Mouse (Mus musculus) intestine, embryonic 14.5 days (tissue): Measurements from ENCODE around the gene Card10. TPM values are rescaled to one million over a fixed set of nuclear protein-coding genes. Genes with fewer than 3 reads are reported as not detected.

Experiments
- ATAC-seq: fragments of 200-750 bp; cut with Nextera tagmentation; replicated peaks from 2 replicates; pipeline ENCODE4 v1.8.0; 2017; ENCODE audit warnings: low read depth, moderate number of reproducible peaks, moderate TSS enrichment, moderate library complexity; ENCODE audit not compliant: low FRiP score, low TSS enrichment
- DNase-seq: peaks from one replicate; pipeline ENCODE4 v3.0.0-alpha.2; 2018; ENCODE audit warnings: low spot score
- H3K27ac ChIP-seq: fragments of 300-500 bp; sonication (generic); 2 replicates; pipeline ENCODE4 v1.5.1; 2014; ENCODE audit warnings: low read depth, mild to moderate bottlenecking, control low read depth
- H3K27me3 ChIP-seq: fragments of 300-500 bp; sonication (generic); replicated peaks from 2 replicates; pipeline ENCODE4 v1.6.1; 2014; ENCODE audit warnings: low read length, control low read depth; ENCODE audit not compliant: control insufficient read depth, insufficient read depth
- H3K36me3 ChIP-seq: fragments of 300-500 bp; sonication (generic); 2 replicates; pipeline ENCODE4 v1.6.1; 2014; ENCODE audit warnings: low read length, control low read depth; ENCODE audit not compliant: control insufficient read depth, insufficient read depth
- H3K4me1 ChIP-seq: fragments of 300-500 bp; sonication (generic); replicated peaks from 2 replicates; pipeline ENCODE4 v1.6.1; 2014; ENCODE audit warnings: low read length, control low read depth, mixed read lengths; ENCODE audit not compliant: control insufficient read depth, insufficient read depth
- H3K4me2 ChIP-seq: fragments of 300-500 bp; sonication (generic); 2 replicates; pipeline ENCODE4 v1.6.1; 2014; ENCODE audit warnings: low read length
- H3K4me3 ChIP-seq: fragments of 300-500 bp; sonication (generic); 2 replicates; pipeline ENCODE4 v1.5.1; 2014; ENCODE audit warnings: low read depth, low read length, control low read depth, mixed read lengths
- H3K9ac ChIP-seq: fragments of 300-500 bp; sonication (generic); 2 replicates; pipeline ENCODE4 v1.6.1; 2014; ENCODE audit warnings: mild to moderate bottlenecking, low read length
- H3K9me3 ChIP-seq: fragments of 300-500 bp; sonication (generic); 2 replicates; pipeline ENCODE4 v1.6.1; 2016; ENCODE audit warnings: low read length, control low read depth; ENCODE audit not compliant: control insufficient read depth
- WGBS: fragments of 180-500 bp; shearing (Covaris S2); extraction: QIAGEN DNeasy Blood & Tissue Kit; methylation state at CpG from one replicate; pipeline ENCODE4 v1.1.7; 2014; 5-methylcytosine and 5-hydroxymethylcytosine counted together
- polyA plus RNA-seq: library from polyadenylated mRNA; unstranded; fragments of >200 nt; fragmentation: Nextera tagmentation; extraction: Ambion mirVana; gene quantifications from 2 replicates; pipeline ENCODE4 v1.2.1, GENCODE M21; 2014

The Card10 gene
- polyA plus RNA-seq, 1 experiment from 2014 or later, result 8.6 TPM

- H3K27ac ChIP-seq, result peak overlapping the region; percentile 95
- H3K4me1 ChIP-seq, result peaks cover 29% of the 10 kb centered on the region
- H3K4me2 ChIP-seq, result peak overlapping the region; percentile 73
- no peaks in the 10 kb centered on the region for H3K9me3 ChIP-seq
- H3K9ac ChIP-seq, result no peak overlapping the region; the same call in 1 of the 2 replicates
- no peak for ATAC-seq
- H3K36me3 ChIP-seq, result peaks cover 21% of the 10 kb centered on the region
- WGBS, result 69% methylated on average over 8 of the region's 8 CpGs
- no peak overlapping the region for H3K4me3 ChIP-seq
- no peaks in the 10 kb centered on the region for H3K27me3 ChIP-seq
- no peak for DNase-seq
Measured at GRCm38 (mm10) chr15:78845867-78846266, 43.0 kb upstream of the Card10 start.

GRCm38 (mm10) chr15:78845321-78845720 is 42.5 kb upstream of the Card10 start:
- DNase-seq (peak; percentile 67), ATAC-seq (no peak)
- peak overlapping the region; percentile 73 for H3K4me2 ChIP-seq
- H3K9ac ChIP-seq, result peak overlapping the region; percentile 91
- 64% methylated on average over 11 of the region's 11 CpGs for WGBS
- peaks cover 21% of the 10 kb centered on the region for H3K36me3 ChIP-seq
- no peaks in the 10 kb centered on the region for H3K9me3 ChIP-seq
- H3K27me3 ChIP-seq, result no peaks in the 10 kb centered on the region
- H3K27ac ChIP-seq, result peak overlapping the region; percentile 95
- H3K4me1 ChIP-seq, result peaks cover 31% of the 10 kb centered on the region
- H3K4me3 ChIP-seq, result peak overlapping the region; percentile 57; the same call in 1 of the 2 replicates

- no peaks in the 10 kb centered on the region for H3K9me3 ChIP-seq
- ATAC-seq, result peak; percentile 53
- H3K4me3 ChIP-seq, result peak overlapping the region; percentile 57
- peaks cover 19% of the 10 kb centered on the region for H3K36me3 ChIP-seq
- peak; percentile 80 for DNase-seq
- no peaks in the 10 kb centered on the region for H3K27me3 ChIP-seq
- peak overlapping the region; percentile 73 for H3K4me2 ChIP-seq
- H3K27ac ChIP-seq, result peak overlapping the region; percentile 95
- peak overlapping the region; percentile 91 for H3K9ac ChIP-seq
- H3K4me1 ChIP-seq, result peaks cover 36% of the 10 kb centered on the region
- 23% methylated on average over 9 of the region's 9 CpGs for WGBS
Measured at GRCm38 (mm10) chr15:78844791-78845190, 41.9 kb upstream of the Card10 start.

- no peak for ATAC-seq
- peak overlapping the region; percentile 95 for H3K27ac ChIP-seq
- H3K4me2 ChIP-seq, result peak overlapping the region; percentile 73
- H3K36me3 ChIP-seq, result peaks cover 10% of the 10 kb centered on the region; the same call in 1 of the 2 replicates
- H3K4me1 ChIP-seq, result peaks cover 45% of the 10 kb centered on the region
- peak overlapping the region; percentile 91 for H3K9ac ChIP-seq
- no peaks in the 10 kb centered on the region for H3K27me3 ChIP-seq
- H3K9me3 ChIP-seq, result no peaks in the 10 kb centered on the region
- peak overlapping the region; percentile 57 for H3K4me3 ChIP-seq
- DNase-seq, result peak; percentile 70
- WGBS, result 27% methylated on average over 21 of the region's 21 CpGs
Measured at GRCm38 (mm10) chr15:78843581-78844469, 41.0 kb upstream of the Card10 start.

- peaks cover 45% of the 10 kb centered on the region for H3K4me1 ChIP-seq
- DNase-seq, result peak; percentile 79
- peak within 1 kb of the TSS; percentile 91 for H3K9ac ChIP-seq
- under 1% methylated on average over 85 of the region's 86 CpGs for WGBS
- peak; percentile 70 for ATAC-seq
- peak within 1 kb of the TSS; percentile 73 for H3K4me2 ChIP-seq
- H3K27ac ChIP-seq, result peak within 1 kb of the TSS; percentile 95
- H3K36me3 ChIP-seq, result peaks cover 4% of the 10 kb centered on the region; the same call in 1 of the 2 replicates
- H3K9me3 ChIP-seq, result no peaks in the 10 kb centered on the region
- H3K4me3 ChIP-seq, result peak within 1 kb of the TSS; percentile 57
- no peaks in the 10 kb centered on the region for H3K27me3 ChIP-seq
Measured at GRCm38 (mm10) chr15:78842371-78843163, 39.7 kb upstream of the Card10 start, which contains the start of gene Cdc42ep1. Gene Cdc42ep1 (plus strand): TSS chr15:78842624.

- DNase-seq (no peak), ATAC-seq (no peak)
- H3K9me3 ChIP-seq, result no peaks in the 10 kb centered on the region
- H3K4me1 ChIP-seq, result peaks cover 48% of the 10 kb centered on the region
- H3K27ac ChIP-seq, result no peak overlapping the region
- H3K4me2 ChIP-seq, result no peak overlapping the region
- H3K4me3 ChIP-seq, result no peak overlapping the region
- 64% methylated on average over 6 of the region's 6 CpGs for WGBS
- H3K9ac ChIP-seq, result no peak overlapping the region
- H3K36me3 ChIP-seq, result no peaks in the 10 kb centered on the region
- H3K27me3 ChIP-seq, result no peaks in the 10 kb centered on the region
Measured at GRCm38 (mm10) chr15:78841161-78841790, 38.4 kb upstream of the Card10 start.

- H3K36me3 ChIP-seq, result no peaks in the 10 kb centered on the region
- H3K27me3 ChIP-seq, result no peaks in the 10 kb centered on the region
- 64% methylated on average over 11 of the region's 11 CpGs for WGBS
- no peaks in the 10 kb centered on the region for H3K9me3 ChIP-seq
- ATAC-seq (no peak), DNase-seq (no peak)
- H3K4me2 ChIP-seq, result no peak overlapping the region
- H3K9ac ChIP-seq, result no peak overlapping the region
- H3K27ac ChIP-seq, result peak overlapping the region; percentile 74; the same call in 1 of the 2 replicates
- H3K4me3 ChIP-seq, result no peak overlapping the region
- H3K4me1 ChIP-seq, result peaks cover 53% of the 10 kb centered on the region
Measured at GRCm38 (mm10) chr15:78840751-78841150, 37.9 kb upstream of the Card10 start.

GRCm38 (mm10) chr15:78840241-78840640 is 37.4 kb upstream of the Card10 start:
- Histone ChIP-seq H3K9ac (no peak overlapping the region), H3K36me3 (no peaks in the 10 kb centered on the region), H3K27me3 (no peaks in the 10 kb centered on the region), H3K9me3 (no peaks in the 10 kb centered on the region), H3K4me2 (no peak overlapping the region), H3K4me3 (no peak overlapping the region), H3K4me1 (peaks cover 55% of the 10 kb centered on the region), H3K27ac (peak overlapping the region; percentile 74; the same call in 1 of the 2 replicates)
- WGBS, result 50% methylated on average over 3 of the region's 3 CpGs
- no peak for DNase-seq
- no peak for ATAC-seq
